Mouse (Mus musculus): ENCODE results near the gene Trpc2.

GRCm38 (mm10) chr7:102102696-102103095, 19.8 kb downstream of the Trpc2 start:
- TF ChIP-seq CTCF (IDR thresholded peaks at IDR 0.05; ENCODE audit: low read depth): no peak
- TF ChIP-seq EP300 (IDR thresholded peaks at IDR 0.05; ENCODE audit: low read depth): no peak

Measured in heart, postnatal 0 days (tissue).